Mouse (Mus musculus): Measurements from ENCODE around the gene Usp43.

DNA sequence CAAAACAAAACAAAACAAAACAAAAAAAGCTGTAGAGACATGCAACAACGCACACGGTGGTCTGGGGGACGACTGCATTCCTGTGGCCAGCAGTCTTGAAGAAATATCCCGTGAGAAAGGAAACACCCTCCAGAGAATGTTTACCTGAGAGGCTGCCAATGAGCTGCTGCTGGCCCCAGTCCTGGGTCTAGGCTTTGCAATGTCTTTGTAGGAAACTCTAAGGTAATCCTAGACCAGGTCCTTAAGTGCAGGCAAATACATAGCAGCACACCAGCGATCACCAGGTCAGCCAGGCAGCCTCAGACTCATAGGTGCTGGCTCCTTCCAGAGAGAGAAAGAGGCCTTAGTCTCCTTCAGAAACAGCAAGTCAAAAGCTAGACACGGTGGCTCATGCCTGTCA, 68.0 kb downstream of the Usp43 start:
- TF ChIP-seq CTCF (IDR thresholded peaks at IDR 0.05; ENCODE audit: low read depth, low read length) (no peak), EP300 (IDR thresholded peaks at IDR 0.05; ENCODE audit: insufficient read depth, low read depth, low read length) (no peak), POLR2A (IDR thresholded peaks at IDR 0.05; ENCODE audit: insufficient read depth, low read length) (no peak)

Measured in ES-Bruce4 (cell line).